Mouse (Mus musculus): Measurements from ENCODE around the gene Cpe. TPM values are rescaled to one million over a fixed set of nuclear protein-coding genes. Genes with fewer than 3 reads are reported as not detected.

Gene Cpe
- polyA plus RNA-seq, 1 experiment from 2014 or later: 752 TPM

DNA sequence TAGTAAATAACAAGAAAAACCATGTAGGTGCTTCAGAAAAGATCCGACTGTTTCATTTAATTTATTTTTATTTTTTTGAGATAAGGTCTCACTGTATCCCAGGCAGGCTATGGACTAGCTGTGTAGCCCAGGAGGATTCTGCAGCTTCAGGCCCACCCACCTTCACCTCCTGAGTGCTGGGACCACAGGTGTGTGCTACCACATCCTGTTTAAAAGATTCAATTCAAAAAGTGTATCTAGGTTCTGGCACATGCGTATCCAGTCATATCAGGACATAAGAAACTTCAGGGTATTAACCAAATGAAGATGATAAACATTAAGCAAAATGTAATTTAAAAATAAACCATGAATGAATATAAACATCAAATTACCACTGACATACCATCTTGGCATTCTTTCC is 30.4 kb upstream of the Cpe start:
- Histone ChIP-seq H3K4me2 (replicated peaks) (no peak overlapping the region), H3K4me1 (replicated peaks; ENCODE audit: control insufficient read depth, insufficient read depth, low read length) (no peaks in the 10 kb centered on the region), H3K9me3 (ENCODE audit: control insufficient read depth, low read length) (no peaks in the 10 kb centered on the region), H3K4me3 (replicated peaks; ENCODE audit: low read length) (no peak overlapping the region), H3K27me3 (ENCODE audit: control insufficient read depth, insufficient read depth, low read length) (no peaks in the 10 kb centered on the region), H3K9ac (no peak overlapping the region), H3K36me3 (replicated peaks; ENCODE audit: control insufficient read depth, insufficient read depth) (peaks cover 95% of the 10 kb centered on the region), H3K27ac (no peak overlapping the region)
- 98% methylated on average over 2 of the region's 2 CpGs for WGBS
- no peak for DNase-seq (ENCODE audit: low spot score)
- ATAC-seq (ENCODE audit: low FRiP score): no peak

DNA sequence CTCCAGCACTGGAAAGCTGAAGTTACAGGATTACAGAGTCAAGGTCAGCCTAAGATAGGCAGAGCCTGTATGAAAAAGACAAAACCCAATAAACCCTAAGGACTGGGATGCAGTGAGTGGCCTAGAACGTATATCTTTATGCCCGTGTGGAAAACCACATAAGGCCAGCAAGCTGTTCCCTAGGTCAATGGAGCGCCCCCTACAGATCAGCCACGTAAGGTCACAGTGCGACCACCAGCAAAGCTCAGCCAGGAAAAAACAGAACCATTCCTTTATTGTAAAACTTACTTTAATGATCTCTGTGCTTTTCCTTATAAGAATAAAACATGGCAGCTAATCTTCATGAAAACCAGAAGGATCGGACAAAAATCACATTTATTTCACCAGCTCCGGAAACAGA is 25.0 kb upstream of the Cpe start:
- Histone ChIP-seq H3K27me3 (ENCODE audit: control insufficient read depth, insufficient read depth, low read length) (no peaks in the 10 kb centered on the region), H3K27ac (no peak overlapping the region), H3K36me3 (replicated peaks; ENCODE audit: control insufficient read depth, insufficient read depth) (peaks cover 81% of the 10 kb centered on the region), H3K4me1 (replicated peaks; ENCODE audit: control insufficient read depth, insufficient read depth, low read length) (no peaks in the 10 kb centered on the region), H3K4me3 (replicated peaks; ENCODE audit: low read length) (no peak overlapping the region), H3K9ac (no peak overlapping the region), H3K9me3 (ENCODE audit: control insufficient read depth, low read length) (no peaks in the 10 kb centered on the region), H3K4me2 (replicated peaks) (no peak overlapping the region)
- ATAC-seq (ENCODE audit: low FRiP score) (no peak), DNase-seq (ENCODE audit: low spot score) (no peak)
- WGBS: 87% methylated on average over 7 of the region's 7 CpGs

DNA sequence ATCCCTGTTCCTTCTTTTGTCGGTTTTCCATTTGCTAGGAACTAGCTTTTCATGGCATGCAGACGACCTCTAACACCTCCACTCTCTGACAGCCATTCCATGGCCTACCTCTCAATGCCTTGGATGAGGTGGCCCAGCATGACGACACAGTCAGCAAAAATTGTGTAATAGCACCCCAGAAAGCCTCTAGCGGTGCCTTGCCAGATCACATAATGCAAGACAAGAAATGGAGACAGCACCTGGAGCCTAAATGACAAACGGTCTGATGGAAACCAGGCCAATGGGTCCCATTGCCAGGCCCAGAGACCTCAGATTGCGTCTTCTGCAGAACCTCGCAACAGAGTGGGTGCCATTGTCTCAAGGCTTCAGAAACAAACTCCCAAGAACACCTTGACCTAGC is 19.6 kb upstream of the Cpe start:
- H3K27ac ChIP-seq: no peak overlapping the region
- WGBS: 86% methylated on average over 7 of the region's 7 CpGs
- H3K36me3 ChIP-seq (replicated peaks; ENCODE audit: control insufficient read depth, insufficient read depth): peaks cover 29% of the 10 kb centered on the region
- no peaks in the 10 kb centered on the region for H3K9me3 ChIP-seq (ENCODE audit: control insufficient read depth, low read length)
- ATAC-seq (ENCODE audit: low FRiP score): no peak
- H3K9ac ChIP-seq: no peak overlapping the region
- H3K27me3 ChIP-seq (ENCODE audit: control insufficient read depth, insufficient read depth, low read length): no peaks in the 10 kb centered on the region
- H3K4me2 ChIP-seq (replicated peaks): no peak overlapping the region
- DNase-seq (ENCODE audit: low spot score): no peak
- H3K4me1 ChIP-seq (replicated peaks; ENCODE audit: control insufficient read depth, insufficient read depth, low read length): no peaks in the 10 kb centered on the region
- H3K4me3 ChIP-seq (replicated peaks; ENCODE audit: low read length): no peak overlapping the region

DNA sequence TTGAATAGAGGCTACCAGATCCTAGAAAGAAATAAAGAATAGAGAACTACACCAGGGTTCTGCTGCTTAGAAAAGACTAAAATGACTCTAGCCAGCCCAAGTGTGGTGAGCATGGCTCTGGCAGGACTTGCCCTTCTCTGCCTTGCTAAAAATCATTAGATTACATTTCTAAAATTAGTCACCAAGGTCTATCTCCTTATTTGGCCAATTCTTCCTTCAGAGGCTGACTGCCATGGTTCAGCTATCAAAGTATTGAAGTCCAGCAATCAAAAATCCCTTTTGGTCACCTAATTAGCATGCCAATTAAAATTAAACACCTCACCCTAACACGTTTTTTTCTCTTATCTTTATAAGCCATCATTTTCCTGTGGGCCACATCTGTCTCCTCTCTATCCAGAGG is 18.7 kb upstream of the Cpe start:
- Histone ChIP-seq H3K27ac (no peak overlapping the region), H3K9me3 (ENCODE audit: control insufficient read depth, low read length) (no peaks in the 10 kb centered on the region), H3K4me1 (replicated peaks; ENCODE audit: control insufficient read depth, insufficient read depth, low read length) (no peaks in the 10 kb centered on the region), H3K4me2 (replicated peaks) (no peak overlapping the region), H3K27me3 (ENCODE audit: control insufficient read depth, insufficient read depth, low read length) (no peaks in the 10 kb centered on the region), H3K4me3 (replicated peaks; ENCODE audit: low read length) (no peak overlapping the region), H3K9ac (no peak overlapping the region), H3K36me3 (replicated peaks; ENCODE audit: control insufficient read depth, insufficient read depth) (peaks cover 19% of the 10 kb centered on the region)
- DNase-seq (ENCODE audit: low spot score) (no peak), ATAC-seq (ENCODE audit: low FRiP score) (no peak)
- 48% methylated on average over 1 of the region's 1 CpGs for WGBS

DNA sequence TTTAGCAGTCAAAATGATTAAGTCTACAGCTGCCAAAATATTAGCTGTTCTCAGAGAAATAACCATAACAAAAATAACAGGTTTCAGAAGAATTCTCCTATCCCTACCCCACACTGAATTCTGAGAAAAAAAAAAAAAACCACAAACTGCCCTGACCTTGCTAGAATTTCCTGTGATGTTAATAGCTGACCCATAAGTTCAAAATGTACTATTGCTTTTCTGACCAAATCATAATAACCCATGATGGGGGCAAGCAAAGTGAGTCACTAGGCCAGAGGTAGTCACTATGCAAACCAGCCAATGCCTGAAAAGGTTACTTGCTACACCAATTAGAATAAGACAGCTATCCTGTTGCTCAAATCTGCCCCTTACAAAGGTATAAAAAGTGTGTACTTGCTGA is 14.6 kb upstream of the Cpe start:
- Histone ChIP-seq H3K4me3 (replicated peaks; ENCODE audit: low read length) (no peak overlapping the region), H3K27ac (no peak overlapping the region), H3K27me3 (ENCODE audit: control insufficient read depth, insufficient read depth, low read length) (no peaks in the 10 kb centered on the region), H3K9ac (no peak overlapping the region), H3K36me3 (replicated peaks; ENCODE audit: control insufficient read depth, insufficient read depth) (no peaks in the 10 kb centered on the region), H3K4me2 (replicated peaks) (no peak overlapping the region), H3K9me3 (ENCODE audit: control insufficient read depth, low read length) (no peaks in the 10 kb centered on the region), H3K4me1 (replicated peaks; ENCODE audit: control insufficient read depth, insufficient read depth, low read length) (no peaks in the 10 kb centered on the region)
- DNase-seq (ENCODE audit: low spot score) (no peak), ATAC-seq (ENCODE audit: low FRiP score) (no peak)

DNA sequence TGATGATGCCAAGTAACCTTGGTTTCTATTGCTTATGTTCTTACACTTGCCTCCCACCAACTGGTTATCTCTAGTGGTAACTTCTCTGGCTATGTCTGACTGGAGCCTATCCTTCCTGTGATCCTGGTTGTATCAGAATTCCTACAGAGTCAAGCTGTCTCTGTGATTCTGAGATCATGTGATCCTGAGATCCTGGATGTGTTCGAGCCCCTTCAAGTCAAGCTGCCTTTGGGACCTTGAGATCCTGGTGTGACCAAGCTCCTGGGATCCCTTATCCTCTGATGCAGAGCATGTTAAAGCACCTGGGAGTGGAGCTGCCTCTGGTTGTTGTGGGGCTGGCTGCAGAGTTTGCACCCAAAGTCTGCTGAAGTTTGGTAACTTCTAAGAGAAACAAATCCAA is 10.3 kb upstream of the Cpe start:
- H3K9ac ChIP-seq: no peak overlapping the region
- H3K4me2 ChIP-seq (replicated peaks): no peak overlapping the region
- no peaks in the 10 kb centered on the region for H3K9me3 ChIP-seq (ENCODE audit: control insufficient read depth, low read length)
- no peaks in the 10 kb centered on the region for H3K36me3 ChIP-seq (replicated peaks; ENCODE audit: control insufficient read depth, insufficient read depth)
- no peaks in the 10 kb centered on the region for H3K27me3 ChIP-seq (ENCODE audit: control insufficient read depth, insufficient read depth, low read length)
- DNase-seq (ENCODE audit: low spot score) (no peak), ATAC-seq (ENCODE audit: low FRiP score) (no peak)
- no peak overlapping the region for H3K27ac ChIP-seq
- no peaks in the 10 kb centered on the region for H3K4me1 ChIP-seq (replicated peaks; ENCODE audit: control insufficient read depth, insufficient read depth, low read length)
- H3K4me3 ChIP-seq (replicated peaks; ENCODE audit: low read length): no peak overlapping the region
- WGBS: 85% methylated on average over 1 of the region's 1 CpGs

DNA sequence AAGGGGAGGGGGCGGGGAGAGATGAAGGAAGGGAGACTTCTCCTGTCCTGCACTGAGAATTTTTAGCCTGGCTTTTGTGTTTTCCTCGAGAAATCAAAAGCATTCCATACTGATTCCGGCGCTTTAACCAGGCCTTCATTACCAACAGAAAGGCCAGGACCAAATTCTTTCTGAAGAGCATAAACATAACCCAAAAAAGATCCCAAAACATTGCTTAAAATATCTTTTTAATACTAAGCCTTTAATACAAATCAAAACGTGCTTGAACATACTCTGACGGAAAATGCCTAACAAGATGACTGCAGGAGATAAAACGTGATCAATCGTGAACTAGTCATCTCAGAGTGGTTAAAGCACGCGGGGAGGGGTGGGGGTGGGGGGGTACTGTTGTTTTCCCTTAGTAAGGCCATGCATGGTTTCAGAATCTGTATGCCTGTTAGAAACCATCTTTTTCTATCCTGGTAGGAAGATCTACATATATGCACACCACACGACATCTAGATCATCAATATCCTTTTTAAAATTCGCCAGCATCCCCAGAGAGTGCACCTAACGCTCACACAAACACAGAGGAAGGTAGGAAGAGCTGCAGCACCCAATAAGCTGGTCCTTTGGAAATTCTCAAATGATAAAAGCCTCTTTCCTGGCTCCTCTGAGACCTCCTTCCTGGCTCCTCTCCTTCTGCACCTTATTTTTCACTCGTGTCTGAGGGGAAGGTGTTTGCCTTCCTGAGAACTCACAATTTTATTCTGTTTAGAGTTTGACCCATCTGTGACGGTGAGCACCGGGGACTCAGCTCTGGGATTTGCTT is 1.1 kb downstream of the Cpe start:
- 6% methylated on average over 16 of the region's 16 CpGs for WGBS
- DNase-seq (ENCODE audit: low spot score): peak; percentile 53
- ATAC-seq (ENCODE audit: low FRiP score): peak; percentile 10; the same call in 1 of the 2 replicates
- Histone ChIP-seq H3K27ac (peak overlapping the region; percentile 98), H3K27me3 (ENCODE audit: control insufficient read depth, insufficient read depth, low read length) (no peaks in the 10 kb centered on the region), H3K36me3 (replicated peaks; ENCODE audit: control insufficient read depth, insufficient read depth) (no peaks in the 10 kb centered on the region), H3K9me3 (ENCODE audit: control insufficient read depth, low read length) (no peaks in the 10 kb centered on the region), H3K4me1 (replicated peaks; ENCODE audit: control insufficient read depth, insufficient read depth, low read length) (peaks cover 20% of the 10 kb centered on the region), H3K4me2 (replicated peaks) (peak overlapping the region; percentile 53), H3K9ac (peak overlapping the region; percentile 95), H3K4me3 (replicated peaks; ENCODE audit: low read length) (peak overlapping the region; percentile 73)

DNA sequence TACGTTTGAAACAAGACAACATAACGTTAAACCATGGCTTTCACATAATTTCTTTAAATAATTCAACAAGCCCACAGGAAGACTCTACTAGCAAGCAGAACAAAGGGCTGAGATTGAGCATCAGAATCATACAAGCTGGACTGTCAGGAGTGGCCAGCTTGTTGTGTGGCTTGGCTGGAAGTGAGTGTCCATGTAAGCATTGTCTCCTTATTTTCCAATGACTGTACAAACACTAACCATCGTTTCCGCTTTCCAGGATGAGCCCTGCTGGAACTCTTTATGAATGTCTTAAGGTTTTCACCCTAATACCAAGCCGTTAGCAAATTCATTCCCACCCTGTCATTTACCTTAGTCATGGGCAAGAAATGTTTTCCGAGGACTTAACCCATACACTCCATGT is 2.0 kb downstream of the Cpe start:
- H3K4me2 ChIP-seq (replicated peaks): peak overlapping the region; percentile 53
- ATAC-seq (ENCODE audit: low FRiP score): no peak

DNA sequence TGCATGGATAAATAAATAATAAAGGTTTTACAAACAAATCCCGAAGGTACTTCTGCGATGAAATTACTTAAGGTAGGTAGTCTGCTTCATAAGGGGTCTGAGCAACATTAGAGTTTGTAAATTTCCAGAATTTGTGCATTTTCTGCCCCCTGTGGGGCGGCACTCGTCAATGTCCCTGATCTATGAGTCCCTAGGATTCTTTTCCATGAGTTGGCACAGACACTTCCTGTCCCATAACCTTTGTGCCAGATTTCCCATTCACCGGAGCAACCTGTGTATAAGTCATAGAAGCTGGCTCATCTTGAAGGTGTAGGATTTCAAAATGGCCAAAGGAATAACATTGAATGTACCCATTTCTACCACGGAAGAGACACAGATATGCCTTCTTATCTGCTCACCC is 2.5 kb downstream of the Cpe start:
- WGBS: 74% methylated on average over 6 of the region's 6 CpGs
- peak overlapping the region; percentile 53 for H3K4me2 ChIP-seq (replicated peaks)
- peak overlapping the region; percentile 95 for H3K9ac ChIP-seq
- no peak overlapping the region for H3K27ac ChIP-seq
- DNase-seq (ENCODE audit: low spot score): no peak
- no peaks in the 10 kb centered on the region for H3K27me3 ChIP-seq (ENCODE audit: control insufficient read depth, insufficient read depth, low read length)
- H3K9me3 ChIP-seq (ENCODE audit: control insufficient read depth, low read length): no peaks in the 10 kb centered on the region
- ATAC-seq (ENCODE audit: low FRiP score): no peak
- H3K36me3 ChIP-seq (replicated peaks; ENCODE audit: control insufficient read depth, insufficient read depth): no peaks in the 10 kb centered on the region
- peak overlapping the region; percentile 73 for H3K4me3 ChIP-seq (replicated peaks; ENCODE audit: low read length)
- peaks cover 20% of the 10 kb centered on the region for H3K4me1 ChIP-seq (replicated peaks; ENCODE audit: control insufficient read depth, insufficient read depth, low read length)

More for the DNA sequence above, 2.0 kb downstream of the Cpe start:
- H3K36me3 ChIP-seq (replicated peaks; ENCODE audit: control insufficient read depth, insufficient read depth): no peaks in the 10 kb centered on the region
- DNase-seq (ENCODE audit: low spot score): no peak
- H3K4me3 ChIP-seq (replicated peaks; ENCODE audit: low read length): peak overlapping the region; percentile 73
- peak overlapping the region; percentile 49; the same call in 1 of the 2 replicates for H3K27ac ChIP-seq
- H3K27me3 ChIP-seq (ENCODE audit: control insufficient read depth, insufficient read depth, low read length): no peaks in the 10 kb centered on the region
- H3K9me3 ChIP-seq (ENCODE audit: control insufficient read depth, low read length): no peaks in the 10 kb centered on the region
- H3K4me1 ChIP-seq (replicated peaks; ENCODE audit: control insufficient read depth, insufficient read depth, low read length): peaks cover 20% of the 10 kb centered on the region
- H3K9ac ChIP-seq: peak overlapping the region; percentile 95
- WGBS: 58% methylated on average over 6 of the region's 6 CpGs

DNA sequence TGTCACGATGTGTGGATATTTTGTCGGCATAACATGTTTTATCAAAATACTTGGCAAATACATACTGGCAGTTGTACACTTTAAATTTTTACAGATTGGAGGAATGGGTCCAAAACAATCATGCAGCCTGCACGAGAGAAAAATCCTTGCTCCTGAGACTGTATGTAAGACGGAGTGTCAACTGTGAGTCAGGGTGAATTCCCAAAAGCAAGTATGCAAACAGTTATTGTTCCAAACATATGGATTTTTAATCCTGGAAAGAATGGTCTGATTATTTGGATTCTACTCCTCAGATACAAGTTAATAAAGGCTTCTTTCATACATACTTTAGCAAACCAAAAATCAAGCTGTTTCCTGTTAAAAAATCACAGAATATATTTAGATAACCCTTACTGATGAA is 4.1 kb downstream of the Cpe start:
- peaks cover 20% of the 10 kb centered on the region for H3K4me1 ChIP-seq (replicated peaks; ENCODE audit: control insufficient read depth, insufficient read depth, low read length)
- H3K4me3 ChIP-seq (replicated peaks; ENCODE audit: low read length): no peak overlapping the region
- no peak overlapping the region for H3K4me2 ChIP-seq (replicated peaks)
- H3K9me3 ChIP-seq (ENCODE audit: control insufficient read depth, low read length): no peaks in the 10 kb centered on the region
- no peak overlapping the region for H3K27ac ChIP-seq
- 68% methylated on average over 4 of the region's 4 CpGs for WGBS
- no peaks in the 10 kb centered on the region for H3K27me3 ChIP-seq (ENCODE audit: control insufficient read depth, insufficient read depth, low read length)
- DNase-seq (ENCODE audit: low spot score) (no peak), ATAC-seq (ENCODE audit: low FRiP score) (no peak)
- H3K9ac ChIP-seq: no peak overlapping the region
- H3K36me3 ChIP-seq (replicated peaks; ENCODE audit: control insufficient read depth, insufficient read depth): no peaks in the 10 kb centered on the region
